Mouse (Mus musculus) CH12.LX (cell line): ENCODE data around the gene Ostn. TPM values are rescaled to one million over a fixed set of nuclear protein-coding genes. Genes with fewer than 3 reads are reported as not detected.

Source experiments
- DNase-seq: peaks from one replicate; pipeline ENCODE4 v3.0.0-alpha.2; 2013; ENCODE audit errors: extremely low read depth
- H3K27ac ChIP-seq: 2 replicates; pipeline ENCODE4 v1.5.1; 2012; ENCODE audit warnings: low read depth, mild to moderate bottlenecking, control low read depth, moderate library complexity; ENCODE audit not compliant: insufficient read depth
- H3K27me3 ChIP-seq: replicated peaks from 2 replicates; pipeline ENCODE3; 2012; ENCODE audit warnings: inconsistent platforms
- H3K36me3 ChIP-seq, 2 experiments: replicated peaks in 1 of 2; 2 replicates each; pipeline versions ENCODE3 to v1.6.1; 2012; ENCODE audit warnings: inconsistent platforms in 1 of 2, low read length in 1 of 2, mild to moderate bottlenecking in 1 of 2, mixed read lengths in 1 of 2, moderate library complexity in 1 of 2; ENCODE audit not compliant: control insufficient read depth in 1 of 2, insufficient read depth in 1 of 2
- H3K4me1 ChIP-seq, 2 experiments: 2 replicates each; pipeline ENCODE4 v1.6.1; 2012; ENCODE audit warnings: inconsistent platforms in 1 of 2, moderate library complexity in 1 of 2; ENCODE audit not compliant: insufficient read depth in 2 of 2, control insufficient read depth in 1 of 2
- H3K4me2 ChIP-seq: 2 replicates; pipeline ENCODE4 v1.6.1; 2012; ENCODE audit warnings: low read depth, mild to moderate bottlenecking, control low read depth; ENCODE audit not compliant: poor library complexity, insufficient read depth, severe bottlenecking
- H3K4me3 ChIP-seq, 3 experiments: fragments of 150-350 bp in 1 of 3; sonication (generic) in 1 of 3; replicated peaks in 1 of 3; 2 replicates each; pipeline versions ENCODE3 to v1.5.1; 2011 to 2012; ENCODE audit warnings: low read depth in 2 of 3, low read length in 2 of 3, mild to moderate bottlenecking in 2 of 3, moderate library complexity in 2 of 3, control low read depth in 1 of 3, improper control_type of control experiment in 1 of 3, inconsistent platforms in 1 of 3, mixed read lengths in 1 of 3; ENCODE audit not compliant: poor library complexity in 1 of 3
- H3K79me2 ChIP-seq: replicated peaks from 2 replicates; pipeline ENCODE4 v1.6.1; 2012; ENCODE audit warnings: mild to moderate bottlenecking, moderate library complexity; ENCODE audit not compliant: control insufficient read depth, poor library complexity, insufficient read depth, severe bottlenecking; ENCODE audit errors: extremely low read depth
- H3K9ac ChIP-seq: 2 replicates; pipeline ENCODE4 v1.6.1; 2012; ENCODE audit warnings: low read depth, mild to moderate bottlenecking, control low read depth, moderate library complexity; ENCODE audit not compliant: insufficient read depth
- H3K9me3 ChIP-seq: replicated peaks from 2 replicates; pipeline ENCODE3; 2012; ENCODE audit warnings: low read length, inconsistent platforms, mixed read lengths
- BHLHE40 ChIP-seq: IDR thresholded peaks from 2 replicates; pipeline ENCODE4 v1.6.1; 2011; ENCODE audit warnings: mild to moderate bottlenecking, low read depth, low read length, improper control_type of control experiment
- CHD1 ChIP-seq: IDR thresholded peaks from 2 replicates; pipeline ENCODE4 v1.6.1; 2012; ENCODE audit warnings: low read depth, low read length, improper control_type of control experiment, inconsistent platforms
- CHD2 ChIP-seq: IDR thresholded peaks from 2 replicates; pipeline ENCODE4 v1.6.1; 2011; ENCODE audit warnings: low read length, improper control_type of control experiment
- CTCF ChIP-seq, 2 experiments: IDR thresholded peaks in 1 of 2; conservative IDR thresholded peaks in 1 of 2; 2 replicates each; pipeline ENCODE4 v1.5.1; 2011 to 2012; ENCODE audit warnings: low read depth in 2 of 2, low read length in 2 of 2, improper control_type of control experiment in 1 of 2, inconsistent platforms in 1 of 2, mild to moderate bottlenecking in 1 of 2, moderate library complexity in 1 of 2
- E2F4 ChIP-seq: IDR thresholded peaks from 2 replicates; pipeline ENCODE4 v1.6.1; 2011; ENCODE audit warnings: low read depth, low read length, improper control_type of control experiment; ENCODE audit not compliant: insufficient replicate concordance
- ELF1 ChIP-seq: IDR thresholded peaks from 2 replicates; pipeline ENCODE4 v1.6.1; 2014; ENCODE audit warnings: low read depth, mild to moderate bottlenecking, inconsistent platforms, low read length, improper control_type of control experiment
- EP300 ChIP-seq: IDR thresholded peaks from 2 replicates; pipeline ENCODE4 v1.6.1; 2011; ENCODE audit warnings: low read length, improper control_type of control experiment
- ETS1 ChIP-seq: conservative IDR thresholded peaks from 2 replicates; pipeline ENCODE4 v1.6.1; 2012; ENCODE audit warnings: low read depth, mild to moderate bottlenecking, inconsistent platforms, low read length, improper control_type of control experiment, moderate library complexity
- GABPA ChIP-seq: IDR thresholded peaks from 2 replicates; pipeline ENCODE4 v1.6.1; 2012; ENCODE audit warnings: low read depth, low read length, improper control_type of control experiment, inconsistent platforms; ENCODE audit not compliant: insufficient replicate concordance
- HCFC1 ChIP-seq: IDR thresholded peaks from 2 replicates; pipeline ENCODE4 v1.6.1; 2012; ENCODE audit warnings: low read depth, mild to moderate bottlenecking, inconsistent platforms, low read length, improper control_type of control experiment
- IRF4 ChIP-seq: IDR thresholded peaks from 2 replicates; pipeline ENCODE4 v1.6.1; 2014; ENCODE audit warnings: low read depth, mild to moderate bottlenecking, inconsistent platforms, low read length, improper control_type of control experiment
- JUN ChIP-seq: IDR thresholded peaks from 2 replicates; pipeline ENCODE4 v1.6.1; 2011; ENCODE audit warnings: low read depth, mild to moderate bottlenecking, low read length, improper control_type of control experiment, moderate library complexity; ENCODE audit not compliant: insufficient read depth
- JUND ChIP-seq: conservative IDR thresholded peaks from 2 replicates; pipeline ENCODE4 v1.6.1; 2011; ENCODE audit warnings: low read depth, low read length, improper control_type of control experiment
- KAT2A ChIP-seq: IDR thresholded peaks from 2 replicates; pipeline ENCODE4 v1.6.1; 2012; ENCODE audit warnings: low read length, improper control_type of control experiment, inconsistent platforms; ENCODE audit not compliant: insufficient replicate concordance
- MAFK ChIP-seq: IDR thresholded peaks from 2 replicates; pipeline ENCODE4 v1.6.1; 2011; ENCODE audit warnings: low read length, improper control_type of control experiment; ENCODE audit not compliant: insufficient replicate concordance
- MAX ChIP-seq: IDR thresholded peaks from 2 replicates; pipeline ENCODE4 v1.6.1; 2011; ENCODE audit warnings: low read length, improper control_type of control experiment
- MAZ ChIP-seq: IDR thresholded peaks from 2 replicates; pipeline ENCODE4 v1.6.1; 2012; ENCODE audit warnings: low read depth, mild to moderate bottlenecking, inconsistent platforms, low read length, improper control_type of control experiment, moderate library complexity
- MEF2A ChIP-seq: IDR thresholded peaks from 2 replicates; pipeline ENCODE4 v1.6.1; 2014; ENCODE audit warnings: low read depth, mild to moderate bottlenecking, inconsistent platforms, low read length, improper control_type of control experiment, borderline replicate concordance
- MXI1 ChIP-seq: IDR thresholded peaks from 2 replicates; pipeline ENCODE4 v1.6.1; 2011; ENCODE audit warnings: mild to moderate bottlenecking, low read depth, low read length, improper control_type of control experiment
- MYC ChIP-seq: IDR thresholded peaks from 2 replicates; pipeline ENCODE4 v1.6.1; 2011; ENCODE audit warnings: low read depth, mild to moderate bottlenecking, improper control_type of control experiment, low read length
- NELFE ChIP-seq: IDR thresholded peaks from 2 replicates; pipeline ENCODE4 v1.6.1; 2011; ENCODE audit warnings: low read depth, low read length, improper control_type of control experiment
- NRF1 ChIP-seq: IDR thresholded peaks from 2 replicates; pipeline ENCODE4 v1.6.1; 2014; ENCODE audit warnings: low read depth, mild to moderate bottlenecking, inconsistent platforms, low read length, improper control_type of control experiment, moderate library complexity
- PAX5 ChIP-seq: IDR thresholded peaks from 2 replicates; pipeline ENCODE4 v1.6.1; 2012; ENCODE audit warnings: low read length, inconsistent platforms, mixed read lengths
- POLR2A ChIP-seq: IDR thresholded peaks from 2 replicates; pipeline ENCODE4 v1.6.1; 2011; ENCODE audit warnings: low read depth, mild to moderate bottlenecking, improper control_type of control experiment, low read length
- POLR2AphosphoS2 ChIP-seq: IDR thresholded peaks from 2 replicates; pipeline ENCODE4 v1.6.1; 2011; ENCODE audit warnings: low read depth, low read length, improper control_type of control experiment
- RAD21 ChIP-seq: IDR thresholded peaks from 2 replicates; pipeline ENCODE4 v1.6.1; 2011; ENCODE audit warnings: low read depth, mild to moderate bottlenecking, low read length, improper control_type of control experiment, moderate library complexity
- RCOR1 ChIP-seq: conservative IDR thresholded peaks from 2 replicates; pipeline ENCODE4 v1.6.1; 2012; ENCODE audit warnings: low read depth, mild to moderate bottlenecking, inconsistent platforms, low read length, improper control_type of control experiment
- SIN3A ChIP-seq: IDR thresholded peaks from 2 replicates; pipeline ENCODE4 v1.6.1; 2012; ENCODE audit warnings: low read length, improper control_type of control experiment, inconsistent platforms
- SMC3 ChIP-seq: IDR thresholded peaks from 2 replicates; pipeline ENCODE4 v1.6.1; 2011; ENCODE audit warnings: low read depth, low read length, improper control_type of control experiment
- TBP ChIP-seq: conservative IDR thresholded peaks from 2 replicates; pipeline ENCODE4 v1.6.1; 2011; ENCODE audit warnings: low read depth, low read length, improper control_type of control experiment
- TCF12 ChIP-seq: IDR thresholded peaks from 2 replicates; pipeline ENCODE4 v1.6.1; 2014; ENCODE audit warnings: low read depth, mild to moderate bottlenecking, inconsistent platforms, low read length, improper control_type of control experiment
- UBTF ChIP-seq: IDR thresholded peaks from 2 replicates; pipeline ENCODE4 v1.6.1; 2012; ENCODE audit warnings: low read depth, mild to moderate bottlenecking, inconsistent platforms, low read length, improper control_type of control experiment, moderate library complexity
- USF1 ChIP-seq: IDR thresholded peaks from 2 replicates; pipeline ENCODE4 v1.6.1; 2014; ENCODE audit warnings: low read depth, mild to moderate bottlenecking, inconsistent platforms, low read length, improper control_type of control experiment
- USF2 ChIP-seq: conservative IDR thresholded peaks from 2 replicates; pipeline ENCODE4 v1.6.1; 2011; ENCODE audit warnings: low read depth, low read length, improper control_type of control experiment
- ZC3H11A ChIP-seq: IDR thresholded peaks from 2 replicates; pipeline ENCODE4 v1.6.1; 2012; ENCODE audit warnings: low read depth, mild to moderate bottlenecking, inconsistent platforms, low read length, improper control_type of control experiment
- ZKSCAN1 ChIP-seq: IDR thresholded peaks from 2 replicates; pipeline ENCODE4 v1.6.1; 2012; ENCODE audit warnings: low read depth, inconsistent platforms, low read length, improper control_type of control experiment, borderline replicate concordance
- ZMIZ1 ChIP-seq: IDR thresholded peaks from 2 replicates; pipeline ENCODE4 v1.6.1; 2012; ENCODE audit warnings: low read depth, mild to moderate bottlenecking, inconsistent platforms, low read length, improper control_type of control experiment
- ZNF384 ChIP-seq: IDR thresholded peaks from 2 replicates; pipeline ENCODE4 v1.6.1; 2012; ENCODE audit warnings: low read depth, low read length, improper control_type of control experiment, inconsistent platforms
- dilution Hi-C: fragments of 300-500 bp; cut with MboI; formaldehyde crosslinking; loops from 2 replicates; pipeline ENCODE4 v1.14.3; 2020; ENCODE audit warnings: low sequenced_read_pairs; ENCODE audit not compliant: extremely low pct_unique_long_range_greater_than_20kb, extremely low pct_ligation_motif_present
- in situ Hi-C: fragments of 300-500 bp; cut with MboI; formaldehyde crosslinking; loops from 3 replicates; pipeline ENCODE4 v1.14.3; 2019; ENCODE audit warnings: low sequenced_read_pairs, low pct_ligation_motif_present, low pct_unique_long_range_greater_than_20kb, mixed read lengths
- polyA plus RNA-seq: library from polyadenylated mRNA; unstranded; fragments of >175 nt; gene quantifications from 2 replicates; pipeline ENCODE4 v1.2.1, GENCODE M21; 2012; ENCODE audit warnings: low read depth; ENCODE audit not compliant: insufficient read length
- total RNA-seq, 2 experiments: library from RNA; depleted of rRNA; stranded (reverse); fragments of 300-350 nt in 1 of 2; fragments of >200 nt in 1 of 2; gene quantifications; 2 replicates each; pipeline ENCODE4 v1.2.3; 2012 to 2014

The Ostn gene
- total and polyA plus RNA-seq, 3 experiments: 0.67 to 1.7 (median 1.0) TPM

DNA sequence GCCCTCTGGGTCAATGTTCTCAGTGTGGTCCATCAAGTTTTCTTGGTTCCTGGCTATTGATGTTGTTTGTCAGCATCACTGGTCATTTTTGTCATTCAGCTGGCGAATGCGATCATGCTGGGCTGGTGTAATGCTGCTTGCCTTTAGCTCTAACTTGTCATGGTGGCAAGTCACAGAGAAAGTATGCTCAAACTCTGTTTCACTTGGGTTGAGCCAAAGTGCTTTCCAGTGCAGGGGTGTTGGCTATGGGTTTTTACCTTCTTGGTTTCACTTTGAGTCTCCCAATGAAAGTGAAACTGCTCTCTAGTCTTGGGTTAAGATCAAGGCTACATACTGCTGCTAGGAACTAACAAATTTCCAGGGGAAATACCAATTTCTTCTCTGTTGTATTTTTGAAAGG is 41.9 kb downstream of the Ostn start:
- H3K4me3 ChIP-seq: peak overlapping the region in 1 of 3 experiments; percentile 15

DNA sequence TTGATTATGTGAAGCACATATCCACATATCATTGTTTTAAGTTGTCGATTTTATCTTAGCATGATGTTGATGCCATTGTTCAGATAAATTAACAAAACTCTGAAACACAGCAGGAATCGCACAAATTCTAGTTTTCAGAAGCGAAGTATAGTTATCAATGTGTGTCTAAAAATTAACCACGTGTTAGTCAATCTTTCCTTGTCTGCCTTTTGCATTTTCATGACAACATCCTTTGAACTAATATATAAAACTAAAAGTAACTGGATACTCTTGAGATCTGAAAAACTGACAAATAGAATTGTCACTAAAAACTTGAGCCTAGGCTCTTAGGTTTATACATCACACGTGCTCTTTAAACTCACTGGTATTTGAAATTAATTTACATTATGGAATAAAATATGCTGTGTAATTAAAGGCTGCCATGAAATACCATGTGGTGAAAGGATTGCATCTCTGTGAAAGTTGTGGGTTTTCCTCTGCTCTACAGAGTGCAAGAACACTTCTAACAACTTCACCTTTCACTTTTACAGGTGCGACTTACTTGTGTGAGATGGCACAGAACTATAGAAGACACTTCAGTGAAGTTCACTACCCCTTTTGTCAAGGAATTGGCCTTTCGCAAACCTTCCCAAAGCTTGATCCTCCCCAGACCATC is 42.7 kb downstream of the Ostn start:
- no peaks in the 10 kb centered on the region for H3K36me3 ChIP-seq
- H3K27ac ChIP-seq: peak overlapping the region; percentile 93
- H3K79me2 ChIP-seq: no peaks in the 10 kb centered on the region
- peak; percentile 37 for DNase-seq
- no peaks in the 10 kb centered on the region for H3K27me3 ChIP-seq
- dilution Hi-C loops: no loop called here
- in situ Hi-C loops: loop anchor here (5.0 kb wide), 1 partner anchor 37 kb away; the partner anchor contains the start of gene Ccdc50
- H3K9ac ChIP-seq: peak overlapping the region; percentile 53; the same call in 1 of the 2 replicates
- H3K4me3 ChIP-seq: no peak overlapping the region
- peak overlapping the region; percentile 84 for H3K4me2 ChIP-seq
- no peaks in the 10 kb centered on the region for H3K9me3 ChIP-seq
- peaks cover 23 to 86% of the 10 kb centered on the region in 2 experiments for H3K4me1 ChIP-seq
- TF ChIP-seq SMC3 (peak; percentile 20; the same call in 1 of the 2 replicates), POLR2AphosphoS2 (no peak), RAD21 (no peak), EP300 (peak; percentile 62), MYC (peak; percentile 91), KAT2A (no peak), ZNF384 (no peak), JUN (peak; percentile 64), ZMIZ1 (no peak), HCFC1 (no peak), E2F4 (no peak), NELFE (no peak; the same call in 1 of the 2 replicates), MAZ (no peak), USF1 (no peak), JUND (peak; percentile 50)

More for the DNA sequence above, 41.9 kb downstream of the Ostn start:
- Histone ChIP-seq H3K9me3 (no peaks in the 10 kb centered on the region), H3K36me3 (no peaks in the 10 kb centered on the region), H3K4me2 (peak overlapping the region; percentile 83), H3K9ac (peak overlapping the region; percentile 53; the same call in 1 of the 2 replicates), H3K27me3 (no peaks in the 10 kb centered on the region), H3K79me2 (no peaks in the 10 kb centered on the region), H3K27ac (peak overlapping the region; percentile 99), H3K4me1 (peaks cover 22 to 78% of the 10 kb centered on the region in 2 experiments)
- TF ChIP-seq BHLHE40 (peak; percentile 93), USF2 (no peak; the same call in 1 of the 2 replicates), ZMIZ1 (peak; percentile 73), E2F4 (0 out of 2 replicates have a peak, but pooled peaks have one; percentile 71), POLR2AphosphoS2 (0 out of 2 replicates have a peak, but pooled peaks have one; percentile 43), HCFC1 (peak; percentile 64), MAZ (peak; percentile 86), GABPA (no peak), ZC3H11A (no peak), USF1 (no peak), PAX5 (no peak), MAX (peak; percentile 87), SMC3 (peak; percentile 53), MXI1 (no peak; the same call in 1 of the 2 replicates), EP300 (peak; percentile 100), ELF1 (peak; percentile 54; the same call in 1 of the 2 replicates), ZKSCAN1 (no peak), CHD2 (peak; percentile 92), CHD1 (peak; percentile 97), JUN (peak; percentile 97), JUND (peak; percentile 98), NRF1 (no peak), RAD21 (peak; percentile 54), TCF12 (peak; percentile 96), SIN3A (peak; percentile 89), TBP (peak; percentile 86), MEF2A (peak; percentile 98), IRF4 (peak; percentile 100), MYC (peak; percentile 93), MAFK (peak; percentile 97), ZNF384 (peak; percentile 65), NELFE (peak; percentile 68), ETS1 (peak; percentile 98), POLR2A (peak; percentile 48; the same call in 1 of the 2 replicates), KAT2A (0 out of 2 replicates have a peak, but pooled peaks have one; percentile 58), RCOR1 (peak; percentile 99), CTCF (conservative IDR thresholded peaks at IDR 0.05 in 1 of 2, IDR thresholded peaks at IDR 0.05 in 1 of 2; ENCODE audit: low read depth in 2 of 2, low read length in 2 of 2) (no peak), UBTF (no peak)
- dilution Hi-C loops (no loop called here), in situ Hi-C loops (loop anchor here (5.0 kb wide), 1 partner anchor 38 kb away; the partner anchor contains the start of gene Ccdc50)
- peak; percentile 98 for DNase-seq
